Mouse (Mus musculus): ENCODE data around the gene Gm13272.
"Not testable (repeated sequence)": the region's sequence is repeated elsewhere in the genome, so short reads cannot be mapped to it uniquely, and the experiment has no call there.

The Gm13272 gene

GRCm38 (mm10) chr4:88782335-88782734 lies 2.7 kb downstream of the Gm13272 start:
- in situ Hi-C loops (cut with MboI, MseI), result loop anchor here (10.0 kb wide), 2 partner anchors 82 to 742 kb away; no protein-coding TSS in a partner anchor

- in situ Hi-C loops (cut with MboI, MseI), result loop anchor here (5.0 to 10.0 kb wide), 3 partner anchors 33 to 739 kb away; partner anchors contain the start of gene Gm13271 (in 2 of the 2)
These were observed 5.8 kb downstream of the Gm13272 start, which contains the start of gene Gm13276 for GRCm38 (mm10) chr4:88785409-88785808. Gene Gm13276, plus strand, starts transcription at chr4:88785709.

DNA sequence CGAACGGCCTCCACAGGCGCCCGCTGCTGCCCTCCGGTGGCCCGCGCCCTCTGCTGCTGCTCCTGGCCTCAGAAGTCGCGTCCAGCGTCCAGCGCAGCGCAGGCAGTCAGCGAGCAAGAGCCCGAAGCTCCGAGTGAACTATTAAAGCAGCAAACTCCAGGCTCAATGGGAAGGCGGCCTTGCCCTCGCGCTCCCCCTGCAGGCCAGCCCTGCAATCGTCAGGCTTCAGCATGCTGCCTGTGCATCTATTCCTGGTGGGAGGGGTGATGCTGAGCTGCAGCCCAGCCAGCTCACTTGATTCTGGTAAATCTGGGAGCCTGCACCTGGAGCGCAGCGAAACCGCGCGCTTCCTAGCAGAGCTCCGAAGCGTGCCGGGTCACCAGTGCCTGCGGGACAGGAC lies 8.8 kb downstream of the Gm13272 start, which contains the start of gene Gm13277:
TSS of gene Gm13277 (plus strand) at position 231 of the 400 bp plus-strand sequence.
- in situ Hi-C loops (cut with MboI, MseI), result loop anchor here (5.0 to 10.0 kb wide), 3 partner anchors 36 to 736 kb away; partner anchors contain the start of gene Gm13271 (in 2 of the 2)

DNA sequence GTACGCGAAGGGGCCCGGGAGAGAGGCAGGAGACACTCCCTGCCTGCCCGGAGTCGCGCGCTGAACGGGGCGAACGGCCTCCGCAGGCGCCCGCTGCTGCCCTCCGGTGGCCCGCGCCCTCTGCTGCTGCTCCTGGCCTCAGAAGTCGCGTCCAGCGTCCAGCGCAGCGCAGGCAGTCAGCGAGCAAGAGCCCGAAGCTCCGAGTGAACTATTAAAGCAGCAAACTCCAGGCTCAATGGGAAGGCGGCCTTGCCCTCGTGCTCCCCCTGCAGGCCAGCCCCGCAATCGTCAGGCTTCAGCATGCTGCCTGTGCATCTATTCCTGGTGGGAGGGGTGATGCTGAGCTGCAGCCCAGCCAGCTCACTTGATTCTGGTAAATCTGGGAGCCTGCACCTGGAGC lies 11.6 kb downstream of the Gm13272 start, which contains the start of gene Gm13278:
TSS of gene Gm13278 (plus strand) at position 301 of the 400 bp plus-strand sequence.
- in situ Hi-C loops (cut with MboI, MseI), result not testable (repeated sequence)

DNA sequence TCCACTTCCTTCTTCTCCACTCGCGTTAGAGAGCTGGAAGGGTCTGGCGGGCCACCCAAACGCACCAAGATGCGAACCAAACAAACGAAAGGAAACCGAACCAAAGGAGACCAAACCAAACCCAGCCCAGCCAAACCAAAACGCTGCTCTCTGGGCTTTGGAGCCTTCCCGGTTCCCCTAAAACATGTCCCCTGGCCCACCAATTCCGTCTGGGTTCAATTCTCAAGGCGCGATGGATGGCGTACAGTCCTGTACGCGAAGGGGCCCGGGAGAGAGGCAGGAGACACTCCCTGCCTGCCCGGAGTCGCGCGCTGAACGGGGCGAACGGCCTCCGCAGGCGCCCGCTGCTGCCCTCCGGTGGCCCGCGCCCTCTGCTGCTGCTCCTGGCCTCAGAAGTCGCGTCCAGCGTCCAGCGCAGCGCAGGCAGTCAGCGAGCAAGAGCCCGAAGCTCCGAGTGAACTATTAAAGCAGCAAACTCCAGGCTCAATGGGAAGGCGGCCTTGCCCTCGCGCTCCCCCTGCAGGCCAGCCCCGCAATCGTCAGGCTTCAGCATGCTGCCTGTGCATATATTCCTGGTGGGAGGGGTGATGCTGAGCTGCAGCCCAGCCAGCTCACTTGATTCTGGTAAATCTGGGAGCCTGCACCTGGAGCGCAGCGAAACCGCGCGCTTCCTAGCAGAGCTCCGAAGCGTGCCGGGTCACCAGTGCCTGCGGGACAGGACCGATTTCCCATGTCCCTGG lies 14.5 kb downstream of the Gm13272 start, which contains the start of gene Gm13275:
TSS of gene Gm13275 (plus strand) at position 552 of the 740 bp plus-strand sequence.
- in situ Hi-C loops (cut with MboI, MseI), result not testable (repeated sequence)

GRCm38 (mm10) chr4:88797097-88797496 lies 17.4 kb downstream of the Gm13272 start, which contains the start of gene Gm13279:
Gene Gm13279, plus strand, starts transcription at chr4:88797397.
- in situ Hi-C loops (cut with MboI, MseI), result not testable (repeated sequence)

DNA sequence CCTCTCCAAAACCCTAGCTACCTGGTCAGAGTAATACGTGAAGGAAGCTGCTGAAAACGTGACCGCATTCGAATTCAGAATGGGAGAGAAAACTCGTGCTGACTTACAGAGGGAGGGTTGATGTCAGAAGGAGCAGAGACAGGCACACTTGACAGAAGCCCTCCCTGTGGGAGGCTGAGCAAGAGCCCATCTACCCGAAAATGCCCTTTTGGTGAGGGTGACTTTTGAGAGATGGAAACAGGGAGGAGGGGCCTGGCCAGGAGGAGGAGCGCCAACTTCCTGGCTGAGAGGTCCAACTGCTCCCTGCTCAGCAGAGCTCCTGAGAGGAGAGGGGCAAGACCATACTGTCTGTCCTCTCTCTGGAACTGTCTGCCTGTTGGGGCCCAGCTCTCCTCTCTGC lies 19.7 kb downstream of the Gm13272 start, which contains the start of gene Gm13285:
TSS of gene Gm13285 (plus strand) at position 301 of the 400 bp plus-strand sequence.
- in situ Hi-C loops (cut with MboI, MseI), result not testable (repeated sequence)

- in situ Hi-C loops (cut with MboI, MseI), result loop anchor here in 1 of 2 experiments (5.0 to 25.0 kb wide), 2 partner anchors 66 to 1916 kb away; no protein-coding TSS in a partner anchor
These were observed 23.3 kb downstream of the Gm13272 start, which contains the start of gene Gm13287 for GRCm38 (mm10) chr4:88802954-88803353. Gene Gm13287, plus strand, starts transcription at chr4:88803254.

GRCm38 (mm10) chr4:88805231-88805630 lies 25.6 kb downstream of the Gm13272 start, which contains the start of gene Gm13288:
Gene Gm13288, plus strand, starts transcription at chr4:88805531.
- in situ Hi-C loops (cut with MboI, MseI), result loop anchor here in 1 of 2 experiments (5.0 to 25.0 kb wide), 2 partner anchors 33 to 1918 kb away; partner anchors contain the start of gene Gm13290

GRCm38 (mm10) chr4:88805761-88806160 lies 26.1 kb downstream of the Gm13272 start:
- in situ Hi-C loops (cut with MboI, MseI), result loop anchor here in 1 of 2 experiments (5.0 to 25.0 kb wide), 2 partner anchors 33 to 1918 kb away; partner anchors contain the start of gene Gm13290

- in situ Hi-C loops (cut with MboI, MseI), result loop anchor here in 1 of 2 experiments (25.0 kb wide), 1 partner anchor 1929 kb away; no protein-coding TSS in a partner anchor
These were observed 36.3 kb downstream of the Gm13272 start, which contains the start of gene Ifna7 for GRCm38 (mm10) chr4:88815928-88816327. Gene Ifna7, plus strand, starts transcription at chr4:88816228.

DNA sequence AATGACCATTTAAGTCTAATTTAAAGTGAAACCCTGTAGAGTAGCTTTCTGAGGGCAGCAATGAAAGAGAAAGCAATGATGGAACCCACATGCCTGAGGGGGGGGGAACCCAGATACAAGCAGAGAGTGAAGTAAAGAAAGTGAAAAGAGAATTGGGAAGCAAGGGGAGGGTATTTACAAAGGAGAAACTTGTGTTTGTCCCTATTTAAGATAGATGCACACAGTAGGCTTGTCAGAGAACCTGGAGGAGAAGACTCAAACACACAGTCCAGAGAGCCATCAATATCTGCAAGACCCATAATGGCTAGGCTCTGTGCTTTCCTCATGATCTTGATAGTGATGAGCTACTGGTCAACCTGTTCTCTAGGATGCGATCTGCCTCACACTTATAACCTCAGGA lies 40.0 kb downstream of the Gm13272 start, which contains the start of gene Ifna11:
TSS of gene Ifna11 (plus strand) at position 301 of the 400 bp plus-strand sequence.
- in situ Hi-C loops (cut with MboI, MseI), result loop anchor here in 1 of 2 experiments (25.0 kb wide), 1 partner anchor 1932 kb away; no protein-coding TSS in a partner anchor

GRCm38 (mm10) chr4:88822995-88823394 lies 43.3 kb downstream of the Gm13272 start:
- in situ Hi-C loops (cut with MboI, MseI), result loop anchor here in 1 of 2 experiments (25.0 kb wide), 1 partner anchor 1936 kb away; no protein-coding TSS in a partner anchor

GRCm38 (mm10) chr4:88827116-88827515 lies 47.5 kb downstream of the Gm13272 start, which contains the start of gene Ifna6:
Gene Ifna6, plus strand, starts transcription at chr4:88827416.
- in situ Hi-C loops (cut with MboI, MseI), result not testable (repeated sequence)

Measured in T-helper 17 cell (primary cell).